Mouse (Mus musculus) neural tube, embryonic 10.5 days (tissue): Measurements from ENCODE around the gene Aip.
"Not testable (repeated sequence)": the region's sequence is repeated elsewhere in the genome, so short reads cannot be mapped to it uniquely, and the experiment has no call there.

Experiments used
- DNase-seq: peaks from one replicate; pipeline ENCODE4 v3.0.0-alpha.2; 2017; ENCODE audit warnings: low spot score; ENCODE audit errors: extremely low spot score

Aip gene

GRCm38 (mm10) chr19:4066280-4066679 is 59.4 kb downstream of the Aip start:
- no peak for DNase-seq

- not testable (repeated sequence) for DNase-seq
Measured at GRCm38 (mm10) chr19:4064501-4064900, 61.2 kb downstream of the Aip start.
